Mouse (Mus musculus): ENCODE data around the gene Paf1. TPM values are rescaled to one million over a fixed set of nuclear protein-coding genes. Genes with fewer than 3 reads are reported as not detected.

Paf1 gene
- polyA plus RNA-seq, 1 experiment from 2014 or later, result 67.3 TPM

DNA sequence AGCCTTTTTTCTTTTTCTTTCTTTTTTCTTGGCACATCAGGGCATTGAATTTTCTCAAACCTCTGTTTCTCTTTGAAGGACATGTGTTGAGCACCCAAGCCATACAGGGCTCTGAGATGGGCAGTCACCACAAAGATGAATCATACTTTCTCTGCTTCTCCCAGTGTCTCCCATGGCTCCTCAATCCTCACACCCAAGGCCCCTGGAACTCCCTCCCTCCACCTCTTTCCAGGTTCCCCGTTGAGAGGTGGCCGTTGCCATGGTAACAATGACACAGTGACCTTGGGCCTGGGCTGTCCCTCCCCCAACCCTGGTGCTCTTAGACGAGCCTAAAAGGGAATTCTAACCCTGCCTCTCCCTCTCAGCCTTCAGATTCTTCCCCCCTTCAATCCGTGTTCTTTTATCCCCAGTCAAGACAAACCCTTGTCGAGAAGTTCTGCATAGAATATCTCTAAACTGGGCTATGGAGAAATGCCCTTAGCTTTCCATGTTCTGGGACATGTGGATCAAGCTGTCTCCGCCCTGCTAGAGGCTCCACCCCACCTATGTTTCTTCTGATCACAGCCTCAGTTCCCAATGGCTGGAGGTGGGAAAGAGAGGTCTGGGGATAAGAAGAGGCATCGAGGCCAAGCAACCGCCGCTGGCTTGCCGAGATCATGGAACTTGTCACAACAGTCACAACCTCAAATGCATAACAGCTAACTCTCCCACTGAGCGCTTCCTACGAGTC lies 54.5 kb downstream of the Paf1 start:
- H3K36me3 ChIP-seq (ENCODE audit: control insufficient read depth, insufficient read depth, low read length), result no peaks in the 10 kb centered on the region
- no peak overlapping the region for H3K4me3 ChIP-seq (ENCODE audit: low read depth, low read length)
- no peaks in the 10 kb centered on the region for H3K9me3 ChIP-seq (ENCODE audit: control insufficient read depth, low read depth, low read length)
- H3K27me3 ChIP-seq (ENCODE audit: control insufficient read depth, insufficient read depth, low read length), result 0 out of 2 replicates have a peak, but pooled peaks cover 3% of the 10 kb centered on the region
- 21% methylated on average over 12 of the region's 12 CpGs for WGBS
- no peak overlapping the region for H3K4me2 ChIP-seq (replicated peaks; ENCODE audit: low read depth, low read length)
- H3K27ac ChIP-seq (ENCODE audit: low read length), result no peak overlapping the region
- H3K4me1 ChIP-seq (ENCODE audit: control insufficient read depth, insufficient read depth, low read length), result no peaks in the 10 kb centered on the region
- H3K9ac ChIP-seq (replicated peaks; ENCODE audit: low read depth, low read length), result no peak overlapping the region
- ATAC-seq (ENCODE audit: insufficient number of reproducible peaks, insufficient read depth, low FRiP score, low read depth), result no peak

DNA sequence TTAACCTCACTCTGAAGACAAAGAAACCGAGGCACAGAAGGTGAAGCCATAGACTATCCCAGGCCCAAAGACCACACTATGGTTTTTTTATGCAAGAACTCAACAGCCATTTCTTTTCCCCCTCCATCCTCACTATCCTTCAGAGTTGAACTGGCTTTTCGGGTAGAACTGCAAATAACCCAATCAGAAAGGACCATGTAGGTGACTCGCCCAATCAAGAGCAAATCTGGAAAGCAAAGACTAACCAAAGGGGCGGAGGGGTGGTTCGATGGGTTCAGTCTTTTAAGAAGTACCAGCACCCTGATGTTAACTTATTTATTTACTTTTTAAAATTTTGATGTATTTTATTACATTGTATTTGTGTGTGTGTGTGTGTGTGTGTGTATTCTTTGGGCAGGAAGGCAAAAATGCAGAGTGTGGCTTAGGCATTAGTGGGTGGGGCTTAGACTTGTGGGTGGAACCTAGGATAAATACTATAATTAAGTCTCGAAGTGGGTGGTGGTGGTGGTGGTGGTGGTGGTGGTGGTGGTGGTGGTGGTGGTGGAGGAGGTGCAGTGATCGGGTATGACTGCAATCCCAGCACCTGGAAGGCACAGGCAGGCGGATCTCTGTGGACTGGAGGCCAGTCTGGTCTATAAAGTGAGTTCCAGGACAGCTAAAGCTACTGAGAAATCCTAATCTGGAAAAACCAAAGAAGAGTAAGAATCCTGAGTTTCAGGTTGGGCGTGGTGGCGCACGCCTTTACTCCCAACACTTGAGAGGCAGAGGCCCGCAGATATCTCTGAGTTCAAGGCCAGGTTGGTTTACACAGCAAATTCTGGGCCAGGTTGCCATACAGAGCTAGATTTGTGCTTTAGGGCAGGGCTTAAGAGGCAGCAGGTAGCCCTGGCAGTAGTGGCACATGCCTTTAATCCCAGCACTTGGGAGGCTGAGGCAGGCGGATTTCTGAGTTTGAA lies 55.4 kb downstream of the Paf1 start:
- Histone ChIP-seq H3K4me2 (replicated peaks; ENCODE audit: low read depth, low read length) (no peak overlapping the region), H3K27ac (ENCODE audit: low read length) (no peak overlapping the region), H3K27me3 (ENCODE audit: control insufficient read depth, insufficient read depth, low read length) (0 out of 2 replicates have a peak, but pooled peaks cover 3% of the 10 kb centered on the region), H3K9ac (replicated peaks; ENCODE audit: low read depth, low read length) (no peak overlapping the region), H3K9me3 (ENCODE audit: control insufficient read depth, low read depth, low read length) (no peaks in the 10 kb centered on the region), H3K4me3 (ENCODE audit: low read depth, low read length) (no peak overlapping the region), H3K4me1 (ENCODE audit: control insufficient read depth, insufficient read depth, low read length) (peaks cover 6% of the 10 kb centered on the region; the same call in 1 of the 2 replicates), H3K36me3 (ENCODE audit: control insufficient read depth, insufficient read depth, low read length) (no peaks in the 10 kb centered on the region)
- no peak for ATAC-seq (ENCODE audit: insufficient number of reproducible peaks, insufficient read depth, low FRiP score, low read depth)
- WGBS, result 60% methylated on average over 13 of the region's 13 CpGs

Other genes with a start within 250 kb of the Paf1 start
- gene Fbl, start 223.2 kb upstream of the Paf1 start, polyA plus RNA-seq (2014; fragmentation: Nextera tagmentation; extraction: Ambion mirVana), result 41.8 and 48.2 TPM in 2 replicates
- 13.4 and 15.3 TPM in 2 replicates for gene Dyrk1b, start 213.5 kb upstream of the Paf1 start, polyA plus RNA-seq (2014; fragmentation: Nextera tagmentation; extraction: Ambion mirVana)
- 4.1 and 4.4 TPM in 2 replicates for gene Eid2, start 125.1 kb upstream of the Paf1 start, polyA plus RNA-seq (2014; fragmentation: Nextera tagmentation; extraction: Ambion mirVana)
- 9.9 and 11.4 TPM in 2 replicates for gene Eid2b, start 115.2 kb upstream of the Paf1 start, polyA plus RNA-seq (2014; fragmentation: Nextera tagmentation; extraction: Ambion mirVana)
- 0.27 TPM in 1 of 2 replicates, not detected in the other for gene Selenov, start 101.8 kb upstream of the Paf1 start, polyA plus RNA-seq (2014; fragmentation: Nextera tagmentation; extraction: Ambion mirVana)
- gene Dll3, start 90.7 kb upstream of the Paf1 start, polyA plus RNA-seq (2014; fragmentation: Nextera tagmentation; extraction: Ambion mirVana), result 3.8 and 4.7 TPM in 2 replicates
- gene Timm50, start 80.9 kb upstream of the Paf1 start, polyA plus RNA-seq (2014; fragmentation: Nextera tagmentation; extraction: Ambion mirVana), result 139 and 140 TPM in 2 replicates
- gene Supt5, start 54.2 kb upstream of the Paf1 start, polyA plus RNA-seq (2014; fragmentation: Nextera tagmentation; extraction: Ambion mirVana), result 71.7 and 73.7 TPM in 2 replicates
- gene Rps16, start 42.3 kb upstream of the Paf1 start, polyA plus RNA-seq (2014; fragmentation: Nextera tagmentation; extraction: Ambion mirVana), result 1,258 and 1,269 TPM in 2 replicates
- gene Plekhg2, start 20.4 kb upstream of the Paf1 start, polyA plus RNA-seq (2014; fragmentation: Nextera tagmentation; extraction: Ambion mirVana), result 63.4 and 70.7 TPM in 2 replicates
- 15.5 and 17.6 TPM in 2 replicates for gene Zfp36, start 12.7 kb upstream of the Paf1 start, polyA plus RNA-seq (2014; fragmentation: Nextera tagmentation; extraction: Ambion mirVana)
- 47.1 and 51.1 TPM in 2 replicates for gene Med29, start 243 bp upstream of the Paf1 start, polyA plus RNA-seq (2014; fragmentation: Nextera tagmentation; extraction: Ambion mirVana)
- 17.0 and 17.2 TPM in 2 replicates for gene Gmfg, start 44.5 kb downstream of the Paf1 start, polyA plus RNA-seq (2014; fragmentation: Nextera tagmentation; extraction: Ambion mirVana)
- 4.2 and 5.3 TPM in 2 replicates for gene Lrfn1, start 59.0 kb downstream of the Paf1 start, polyA plus RNA-seq (2014; fragmentation: Nextera tagmentation; extraction: Ambion mirVana)
- gene Ifnl2, start 117.5 kb downstream of the Paf1 start, polyA plus RNA-seq (2014; fragmentation: Nextera tagmentation; extraction: Ambion mirVana), result not detected in 2 replicates
- not detected in 2 replicates for gene Ifnl3, start 129.9 kb downstream of the Paf1 start, polyA plus RNA-seq (2014; fragmentation: Nextera tagmentation; extraction: Ambion mirVana)
- 0.49 and 1.0 TPM in 2 replicates for gene Sycn, start 147.9 kb downstream of the Paf1 start, polyA plus RNA-seq (2014; fragmentation: Nextera tagmentation; extraction: Ambion mirVana)
- gene Nccrp1, start 154.3 kb downstream of the Paf1 start, polyA plus RNA-seq (2014; fragmentation: Nextera tagmentation; extraction: Ambion mirVana), result not detected in 2 replicates
- gene Samd4b, start 205.2 kb downstream of the Paf1 start, polyA plus RNA-seq (2014; fragmentation: Nextera tagmentation; extraction: Ambion mirVana), result 23.7 and 25.8 TPM in 2 replicates
- 41.1 and 47.8 TPM in 2 replicates for gene Pak4, start 205.2 kb downstream of the Paf1 start, polyA plus RNA-seq (2014; fragmentation: Nextera tagmentation; extraction: Ambion mirVana)
- not detected in 2 replicates for gene Acp7, start 238.4 kb downstream of the Paf1 start, polyA plus RNA-seq (2014; fragmentation: Nextera tagmentation; extraction: Ambion mirVana)

Data from stomach, embryonic 14.5 days (tissue).